Mouse (Mus musculus) bone marrow macrophage, adult 2 months (primary cell): ENCODE measurements around the gene Patj.

Experiments
- CTCF ChIP-seq: IDR thresholded peaks from 2 replicates; pipeline ENCODE4 v1.5.1; 2012; ENCODE audit warnings: low read depth, mild to moderate bottlenecking, low read length, moderate library complexity
- POLR2A ChIP-seq: IDR thresholded peaks from 2 replicates; pipeline ENCODE4 v1.6.1; 2012; ENCODE audit warnings: mild to moderate bottlenecking, low read depth, low read length, borderline replicate concordance

DNA sequence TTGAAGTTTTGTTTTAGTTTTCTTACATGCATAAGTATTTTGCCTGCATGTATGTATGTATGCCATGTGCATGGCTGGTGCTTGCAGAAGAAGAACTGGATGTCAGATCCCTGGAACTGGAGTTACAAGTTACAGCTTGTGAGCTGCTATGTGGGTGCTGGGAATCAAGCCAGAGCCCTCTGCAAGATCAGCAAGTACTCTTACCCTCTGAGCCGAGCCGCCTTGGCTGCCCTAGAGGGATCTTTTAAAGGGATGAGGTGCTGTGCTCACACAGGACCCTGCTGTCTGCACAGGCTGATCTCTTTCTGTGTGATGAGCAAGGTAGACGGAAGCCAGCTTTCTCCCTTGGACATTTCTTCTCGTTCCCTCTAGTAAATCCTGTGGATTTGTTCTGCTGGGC, 102.8 kb downstream of the Patj start:
- no peak for TF ChIP-seq CTCF
- no peak for TF ChIP-seq POLR2A
